Mouse (Mus musculus) heart, adult 2 months (tissue): ENCODE measurements around the gene Gm5788.
"Not testable (repeated sequence)": the region's sequence is repeated elsewhere in the genome, so short reads cannot be mapped to it uniquely, and the experiment has no call there.

ENCODE experiments used
- CTCF ChIP-seq: fragments of 200-600 bp; IDR thresholded peaks from 2 replicates; pipeline ENCODE4 v1.8.1; 2022; ENCODE audit warnings: antibody characterized with exemption, mild to moderate bottlenecking, moderate library complexity
- EP300 ChIP-seq: fragments of 200-500 bp; IDR thresholded peaks from 2 replicates; pipeline ENCODE4 v1.6.1; 2011; ENCODE audit warnings: low read depth, low read length, control low read depth; ENCODE audit not compliant: insufficient read depth

- TF ChIP-seq EP300, CTCF: not testable (repeated sequence)
Measured at GRCm38 (mm10) chr12:87514016-87514415, 19.5 kb downstream of the Gm5788 start, which contains the start of gene Gm8300.
